Mouse (Mus musculus) embryonic facial prominence, embryonic 13.5 days (tissue): Measurements from ENCODE around the gene Exoc6b. TPM values are rescaled to one million over a fixed set of nuclear protein-coding genes. Genes with fewer than 3 reads are reported as not detected.

Experiments used
- ATAC-seq: fragments of 200-750 bp; cut with Nextera tagmentation; 2 replicates; pipeline ENCODE4 v1.8.0; 2017; ENCODE audit warnings: low read depth; ENCODE audit not compliant: insufficient number of reproducible peaks, insufficient read depth, low FRiP score, low TSS enrichment
- H3K27ac ChIP-seq: fragments of 300-500 bp; sonication (generic); 2 replicates; pipeline ENCODE4 v1.5.1; 2015; ENCODE audit warnings: moderate library complexity, mild to moderate bottlenecking, inconsistent platforms
- H3K27me3 ChIP-seq: fragments of 300-500 bp; sonication (generic); 2 replicates; pipeline ENCODE4 v1.6.1; 2015; ENCODE audit warnings: mild to moderate bottlenecking, inconsistent platforms
- H3K36me3 ChIP-seq: fragments of 300-500 bp; sonication (generic); 2 replicates; pipeline ENCODE4 v1.6.1; 2015; ENCODE audit warnings: mild to moderate bottlenecking, inconsistent platforms
- H3K4me1 ChIP-seq: fragments of 300-500 bp; sonication (generic); 2 replicates; pipeline ENCODE4 v1.6.1; 2015; ENCODE audit warnings: inconsistent platforms
- H3K4me2 ChIP-seq: fragments of 300-500 bp; sonication (generic); 2 replicates; pipeline ENCODE4 v1.6.1; 2015; ENCODE audit warnings: moderate library complexity, mild to moderate bottlenecking, inconsistent platforms
- H3K4me3 ChIP-seq: fragments of 300-500 bp; sonication (generic); 2 replicates; pipeline ENCODE4 v1.5.1; 2015; ENCODE audit warnings: mild to moderate bottlenecking, inconsistent platforms
- H3K9ac ChIP-seq: fragments of 300-500 bp; sonication (generic); 2 replicates; pipeline ENCODE4 v1.6.1; 2015; ENCODE audit warnings: mild to moderate bottlenecking, inconsistent platforms
- H3K9me3 ChIP-seq: fragments of 300-500 bp; sonication (generic); 2 replicates; pipeline ENCODE4 v1.6.1; 2016; ENCODE audit warnings: inconsistent platforms
- WGBS: fragments of 180-500 bp; shearing (Covaris S2); methylation state at CpG from one replicate; pipeline ENCODE4 v1.1.7; 2015; ENCODE audit warnings: mixed read lengths; 5-methylcytosine and 5-hydroxymethylcytosine counted together
- polyA plus RNA-seq: library from polyadenylated mRNA; unstranded; fragments of >200 nt; fragmentation: Nextera tagmentation; extraction: Ambion mirVana; gene quantifications from 2 replicates; pipeline ENCODE4 v1.2.1, GENCODE M21; 2015

Gene Exoc6b
- polyA plus RNA-seq, 1 experiment from 2014 or later: 40.9 TPM

GRCm38 (mm10) chr6:84964729-84965415 lies 104.4 kb downstream of the Exoc6b start:
- no peak overlapping the region for H3K9ac ChIP-seq
- no peaks in the 10 kb centered on the region for H3K9me3 ChIP-seq
- no peak overlapping the region for H3K4me2 ChIP-seq
- H3K36me3 ChIP-seq: no peaks in the 10 kb centered on the region
- no peak overlapping the region for H3K27ac ChIP-seq
- H3K4me1 ChIP-seq: peaks cover 19% of the 10 kb centered on the region
- WGBS: 78% methylated on average over 5 of the region's 5 CpGs
- no peak for ATAC-seq
- no peak overlapping the region for H3K4me3 ChIP-seq
- H3K27me3 ChIP-seq: no peaks in the 10 kb centered on the region

DNA sequence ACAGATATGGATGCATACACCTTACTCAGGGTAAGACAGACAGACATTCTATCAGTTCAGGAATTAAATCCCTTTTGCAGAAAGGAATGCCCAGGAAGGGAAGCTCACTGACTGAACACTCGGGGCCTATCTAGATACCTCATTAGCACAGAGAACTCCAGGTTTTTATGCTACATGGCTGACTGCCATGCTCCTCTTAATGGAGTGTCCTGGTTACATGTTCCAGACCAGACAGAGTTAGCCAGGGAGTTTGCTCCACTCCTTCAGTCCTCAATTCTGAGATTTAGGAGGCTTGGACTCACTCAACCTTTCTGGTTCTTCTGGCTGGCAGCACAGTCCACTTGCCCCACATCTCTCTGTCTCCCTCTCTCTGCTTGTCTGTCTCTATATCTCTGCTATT lies 106.3 kb downstream of the Exoc6b start:
- no peak overlapping the region for H3K9ac ChIP-seq

DNA sequence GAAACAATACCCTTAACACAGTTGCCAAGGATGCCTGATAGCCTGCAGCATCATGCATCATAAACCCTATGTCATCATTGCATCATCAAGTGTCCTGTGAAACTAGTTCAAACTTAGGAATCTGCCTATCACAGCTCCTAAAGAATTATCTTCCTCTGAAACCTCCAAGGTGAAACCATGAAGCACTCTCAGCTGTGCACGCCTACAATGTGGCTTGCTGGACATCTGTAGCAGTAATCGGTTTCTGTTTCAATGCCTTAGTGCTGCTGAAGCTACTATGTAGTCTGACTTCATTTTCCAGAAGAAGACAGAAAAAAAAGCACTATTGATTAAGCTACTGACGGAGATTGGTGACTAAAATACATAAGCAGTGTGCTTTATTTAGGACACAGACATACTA lies 107.5 kb downstream of the Exoc6b start:
- ATAC-seq: no peak
- no peaks in the 10 kb centered on the region for H3K27me3 ChIP-seq
- no peak overlapping the region for H3K27ac ChIP-seq
- H3K9me3 ChIP-seq: no peaks in the 10 kb centered on the region
- H3K9ac ChIP-seq: no peak overlapping the region
- H3K4me3 ChIP-seq: no peak overlapping the region
- peaks cover 17% of the 10 kb centered on the region for H3K4me1 ChIP-seq
- H3K4me2 ChIP-seq: no peak overlapping the region
- 88% methylated on average over 3 of the region's 3 CpGs for WGBS
- H3K36me3 ChIP-seq: no peaks in the 10 kb centered on the region

More for the DNA sequence above, 106.3 kb downstream of the Exoc6b start:
- H3K27me3 ChIP-seq: no peaks in the 10 kb centered on the region
- H3K4me1 ChIP-seq: peaks cover 21% of the 10 kb centered on the region
- no peaks in the 10 kb centered on the region for H3K9me3 ChIP-seq
- 73% methylated on average over 1 of the region's 1 CpGs for WGBS
- ATAC-seq: no peak
- no peaks in the 10 kb centered on the region for H3K36me3 ChIP-seq
- H3K4me3 ChIP-seq: no peak overlapping the region
- H3K4me2 ChIP-seq: no peak overlapping the region
- H3K27ac ChIP-seq: no peak overlapping the region

- no peak for ATAC-seq
- peak overlapping the region; percentile 45; the same call in 1 of the 2 replicates for H3K27ac ChIP-seq
- 32% methylated on average over 2 of the region's 2 CpGs for WGBS
Observed at GRCm38 (mm10) chr6:84959520-84959919, 109.8 kb downstream of the Exoc6b start.

DNA sequence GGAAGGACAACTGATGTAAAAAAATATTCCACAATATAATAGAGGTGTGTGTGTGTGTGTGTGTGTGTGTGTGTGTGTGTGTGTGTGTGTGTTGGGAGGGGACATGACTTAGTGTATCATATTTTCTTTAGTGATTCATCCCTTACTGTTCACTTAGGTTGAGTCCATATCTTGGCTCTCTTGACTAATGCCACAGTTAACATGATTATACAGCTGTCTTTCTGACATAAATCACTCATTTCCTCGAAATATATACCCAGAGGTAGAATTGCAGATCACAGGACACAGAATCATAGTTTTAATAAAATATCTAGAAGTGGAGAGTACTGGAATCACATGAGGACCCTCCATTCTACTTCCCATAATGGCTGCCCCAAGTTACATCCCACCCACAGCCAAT lies 117.7 kb downstream of the Exoc6b start:
- 59% methylated on average over 1 of the region's 1 CpGs for WGBS
- H3K4me2 ChIP-seq: no peak overlapping the region
- H3K27ac ChIP-seq: no peak overlapping the region
- H3K9ac ChIP-seq: no peak overlapping the region
- no peaks in the 10 kb centered on the region for H3K9me3 ChIP-seq
- H3K27me3 ChIP-seq: no peaks in the 10 kb centered on the region
- no peak overlapping the region for H3K4me3 ChIP-seq
- no peaks in the 10 kb centered on the region; the same call in 1 of the 2 replicates for H3K4me1 ChIP-seq
- ATAC-seq: no peak
- no peaks in the 10 kb centered on the region for H3K36me3 ChIP-seq

More at GRCm38 (mm10) chr6:84959520-84959919, 109.8 kb downstream of the Exoc6b start:
- no peak overlapping the region for H3K4me2 ChIP-seq
- H3K36me3 ChIP-seq: no peaks in the 10 kb centered on the region
- peaks cover 14% of the 10 kb centered on the region for H3K4me1 ChIP-seq
- no peak overlapping the region for H3K9ac ChIP-seq
- H3K9me3 ChIP-seq: no peaks in the 10 kb centered on the region
- H3K27me3 ChIP-seq: no peaks in the 10 kb centered on the region
- no peak overlapping the region for H3K4me3 ChIP-seq

DNA sequence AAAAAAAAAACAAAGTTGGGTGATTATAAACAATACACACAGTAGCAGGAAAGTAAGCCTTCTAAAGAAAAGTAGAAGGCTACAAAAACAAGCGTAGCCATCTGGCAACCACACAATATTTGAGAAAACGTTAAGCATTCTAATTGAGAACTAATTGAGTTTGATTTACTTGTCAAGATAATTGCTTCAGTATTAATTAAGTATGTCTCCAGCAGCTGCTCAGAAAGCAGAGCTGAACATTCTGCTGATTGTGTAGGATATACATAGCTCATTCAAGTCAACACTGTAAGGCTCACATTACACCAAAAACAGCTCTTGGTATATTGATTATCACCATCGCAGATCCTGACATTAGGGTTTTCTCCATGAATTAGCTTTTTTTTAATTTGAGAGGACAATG lies 122.7 kb downstream of the Exoc6b start:
- no peak overlapping the region for H3K4me3 ChIP-seq
- no peaks in the 10 kb centered on the region for H3K27me3 ChIP-seq
- ATAC-seq: no peak
- H3K36me3 ChIP-seq: no peaks in the 10 kb centered on the region
- H3K27ac ChIP-seq: no peak overlapping the region
- WGBS: 43% methylated on average over 3 of the region's 3 CpGs
- H3K9ac ChIP-seq: no peak overlapping the region
- no peaks in the 10 kb centered on the region for H3K9me3 ChIP-seq
- H3K4me2 ChIP-seq: no peak overlapping the region
- no peaks in the 10 kb centered on the region; the same call in 1 of the 2 replicates for H3K4me1 ChIP-seq

DNA sequence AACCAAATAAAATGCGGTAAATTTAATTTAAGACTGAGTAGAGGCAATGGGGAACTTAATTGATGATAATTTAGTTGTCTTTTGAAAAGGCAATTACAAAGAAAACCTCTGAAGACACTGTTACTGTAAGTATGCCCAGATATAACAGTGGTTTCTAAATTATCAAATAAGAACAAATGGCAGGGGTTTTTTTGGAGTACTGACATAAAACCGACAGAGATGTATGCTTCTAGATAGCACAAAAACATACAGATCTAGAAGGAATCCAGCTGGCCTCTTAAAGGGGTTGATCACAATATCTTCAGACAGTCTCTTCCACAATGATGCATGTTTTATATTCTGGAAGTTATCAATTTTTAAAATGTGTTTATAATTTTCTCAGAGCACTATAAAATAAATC lies 123.2 kb downstream of the Exoc6b start:
- no peak overlapping the region for H3K4me3 ChIP-seq
- no peak for ATAC-seq
- H3K27ac ChIP-seq: no peak overlapping the region
- H3K36me3 ChIP-seq: no peaks in the 10 kb centered on the region
- 73% methylated on average over 2 of the region's 2 CpGs for WGBS
- H3K4me2 ChIP-seq: no peak overlapping the region
- H3K27me3 ChIP-seq: no peaks in the 10 kb centered on the region
- H3K9ac ChIP-seq: no peak overlapping the region
- no peaks in the 10 kb centered on the region for H3K9me3 ChIP-seq
- no peaks in the 10 kb centered on the region; the same call in 1 of the 2 replicates for H3K4me1 ChIP-seq

DNA sequence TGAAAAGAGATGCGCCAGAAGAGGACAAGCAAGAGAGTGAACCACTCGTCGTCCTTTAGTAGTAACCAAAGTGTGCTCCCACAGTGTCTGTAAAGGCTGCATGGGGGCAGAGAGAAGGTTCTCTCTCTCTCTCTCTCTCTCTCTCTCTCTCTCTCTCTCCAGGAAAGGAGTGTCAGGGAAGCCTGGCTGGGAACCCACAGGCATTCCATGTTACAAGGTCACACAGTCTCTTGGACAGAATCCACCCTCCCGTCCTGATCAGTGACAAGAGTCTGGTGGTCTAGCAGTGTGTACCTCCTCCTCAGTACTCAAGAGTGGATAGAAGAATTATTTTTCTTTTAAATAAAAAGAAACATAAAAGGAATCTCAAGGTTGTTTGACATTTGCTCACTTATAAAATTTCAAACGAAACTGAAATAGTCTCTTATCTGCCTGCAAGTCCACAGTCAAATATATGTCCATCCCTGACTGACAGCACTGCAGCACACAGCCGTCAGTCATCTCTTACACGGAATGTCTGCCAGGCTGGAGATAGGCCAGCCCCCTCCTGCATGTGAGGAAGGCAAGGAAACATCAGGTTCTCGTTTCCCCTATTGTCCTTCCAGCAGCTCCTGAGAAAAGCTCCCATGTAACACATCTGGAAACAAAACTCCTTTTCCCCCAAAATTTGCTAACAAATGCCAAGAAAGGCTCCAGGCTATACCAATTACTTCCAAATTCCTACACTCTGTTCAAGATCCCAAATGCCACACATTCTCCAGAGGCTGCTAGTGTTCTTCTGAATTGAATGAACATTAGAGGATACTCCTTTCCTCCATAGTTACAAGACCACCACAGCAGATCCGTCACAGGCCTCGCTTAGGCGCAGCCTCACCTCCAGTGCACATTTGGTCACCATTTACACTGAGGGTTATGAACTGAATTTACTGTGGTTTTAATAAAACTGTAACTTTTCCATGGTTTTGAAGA lies 136.1 kb downstream of the Exoc6b start:
- H3K27me3 ChIP-seq: no peaks in the 10 kb centered on the region
- H3K27ac ChIP-seq: peak overlapping the region; percentile 52
- H3K9ac ChIP-seq: no peak overlapping the region
- peaks cover 26% of the 10 kb centered on the region for H3K4me1 ChIP-seq
- no peaks in the 10 kb centered on the region for H3K36me3 ChIP-seq
- no peak overlapping the region for H3K4me3 ChIP-seq
- H3K9me3 ChIP-seq: no peaks in the 10 kb centered on the region
- H3K4me2 ChIP-seq: no peak overlapping the region
- ATAC-seq: no peak
- 36% methylated on average over 11 of the region's 11 CpGs for WGBS

DNA sequence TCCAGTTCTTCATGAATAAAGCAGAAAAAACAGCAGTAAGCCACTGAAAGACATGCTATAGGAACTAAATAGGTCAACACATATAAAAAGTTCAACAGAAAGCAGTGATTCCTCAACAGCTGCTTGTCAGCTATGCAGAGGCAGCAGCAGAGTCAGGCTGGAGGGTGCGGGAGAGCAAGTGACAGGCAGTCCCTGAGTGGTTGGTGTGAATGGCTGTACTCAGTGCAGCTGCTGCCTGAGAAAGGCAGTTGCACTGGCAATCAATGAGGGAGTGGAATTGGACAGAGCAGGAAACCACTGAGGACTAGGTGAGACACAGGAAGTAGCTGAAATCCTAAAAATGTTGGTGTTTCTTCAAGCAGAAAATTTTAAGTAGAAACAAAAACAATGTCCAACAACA lies 138.3 kb downstream of the Exoc6b start:
- H3K4me3 ChIP-seq: no peak overlapping the region
- H3K9me3 ChIP-seq: no peaks in the 10 kb centered on the region
- no peaks in the 10 kb centered on the region for H3K36me3 ChIP-seq
- 31% methylated on average over 1 of the region's 1 CpGs for WGBS
- no peaks in the 10 kb centered on the region for H3K27me3 ChIP-seq
- ATAC-seq: no peak
- H3K9ac ChIP-seq: no peak overlapping the region
- H3K4me2 ChIP-seq: no peak overlapping the region
- peaks cover 26% of the 10 kb centered on the region for H3K4me1 ChIP-seq
- H3K27ac ChIP-seq: no peak overlapping the region

DNA sequence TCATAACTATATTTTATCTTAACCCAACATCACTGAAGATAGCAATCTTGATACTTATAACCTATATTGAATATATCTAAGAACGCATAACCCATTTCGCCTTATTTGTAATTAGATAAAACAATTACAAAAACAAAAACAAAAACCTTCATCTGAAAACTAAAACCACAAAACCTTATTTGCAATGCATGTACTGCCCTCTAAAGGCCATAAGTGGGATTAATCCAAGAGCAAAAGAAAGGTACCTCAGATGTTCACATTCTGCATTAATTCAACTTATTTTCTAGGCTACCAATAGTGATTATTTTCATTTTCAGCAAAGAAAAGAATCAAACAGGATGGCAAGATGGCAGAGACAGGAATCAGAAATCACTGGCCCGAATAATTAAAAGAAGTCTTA lies 143.2 kb downstream of the Exoc6b start:
- H3K4me2 ChIP-seq: no peak overlapping the region
- 0 out of 2 replicates have a peak, but pooled peaks cover 2% of the 10 kb centered on the region for H3K36me3 ChIP-seq
- H3K9me3 ChIP-seq: no peaks in the 10 kb centered on the region; the same call in 1 of the 2 replicates
- H3K27ac ChIP-seq: no peak overlapping the region
- H3K4me1 ChIP-seq: peaks cover 12% of the 10 kb centered on the region
- H3K4me3 ChIP-seq: no peak overlapping the region
- no peak for ATAC-seq
- WGBS: 47% methylated on average over 3 of the region's 3 CpGs
- H3K27me3 ChIP-seq: no peaks in the 10 kb centered on the region
- H3K9ac ChIP-seq: no peak overlapping the region

GRCm38 (mm10) chr6:84923760-84924221 lies 145.5 kb downstream of the Exoc6b start:
- peak overlapping the region; percentile 28; the same call in 1 of the 2 replicates for H3K27ac ChIP-seq
- no peak overlapping the region for H3K4me3 ChIP-seq
- H3K9me3 ChIP-seq: no peaks in the 10 kb centered on the region; the same call in 1 of the 2 replicates
- H3K4me2 ChIP-seq: peak overlapping the region; percentile 30
- H3K36me3 ChIP-seq: 0 out of 2 replicates have a peak, but pooled peaks cover 3% of the 10 kb centered on the region
- no peak for ATAC-seq
- 27% methylated on average over 12 of the region's 12 CpGs for WGBS
- peaks cover 12% of the 10 kb centered on the region for H3K4me1 ChIP-seq
- no peaks in the 10 kb centered on the region for H3K27me3 ChIP-seq
- no peak overlapping the region for H3K9ac ChIP-seq
